In genomic region chr14:7994271-7994767, GRCm38 (mm10) we compare ENCODE assay signal across 9 mouse cellular contexts. TPM values are rescaled to one million over a fixed set of nuclear protein-coding genes. Genes with fewer than 3 reads are reported as not detected.
A peak's percentile ranks its signal among the peaks of the same experiment; 100 is the strongest.
DNase-seq lines count a peak whose midpoint lies in the region; ATAC-seq and TF ChIP-seq lines count a peak whose summit lies in the region.
"Had no signal": no experiment of that assay in that cellular context is flagged by ENCODE, and none has a peak within 500 bp of the region (broad histone marks: within the 10 kb centered on the region; RNA-seq: fewer than 3 reads in every experiment).

Dnase1l3 (minus strand) TSS chr14:7994573.

- H3K4me3 ChIP-seq in hindbrain, embryonic 13.5 days, result no peak within 1 kb of the TSS
- no peak within 1 kb of the TSS for H3K4me3 ChIP-seq in hindbrain, embryonic 14.5 days (replicated peaks; ENCODE audit: low read length)
- no peak within 1 kb of the TSS for H3K4me3 ChIP-seq in lung, adult 2 months (replicated peaks; ENCODE audit: extremely low read depth, low read depth, low read length)
- H3K4me3 ChIP-seq: heart, embryonic 13.5 days had no signal

- no peaks in the 10 kb centered on the region for H3K9me3 ChIP-seq in hindbrain, embryonic 13.5 days
- H3K9me3 ChIP-seq in hindbrain, embryonic 14.5 days (ENCODE audit: control insufficient read depth, low read length), result no peaks in the 10 kb centered on the region
- H3K9me3 ChIP-seq: heart, embryonic 13.5 days had no signal

- peak; percentile 57 for TF ChIP-seq CTCF in lung, adult 2 months (IDR thresholded peaks at IDR 0.05; ENCODE audit: insufficient read depth, low read length)

- ATAC-seq in hindbrain, embryonic 13.5 days (ENCODE audit: low FRiP score), result 0 out of 2 replicates have a peak, but pooled peaks have one; percentile 18
- no peak for ATAC-seq in hindbrain, embryonic 14.5 days (ENCODE audit: low FRiP score)
- peak; percentile 5 for ATAC-seq in inflammation-experienced regulatory T-cells, adult 6 months

- H3K27me3 ChIP-seq in hindbrain, embryonic 13.5 days, result peaks cover 13% of the 10 kb centered on the region
- H3K27me3 ChIP-seq in hindbrain, embryonic 14.5 days (ENCODE audit: control insufficient read depth, insufficient read depth, low read length), result peaks cover 7% of the 10 kb centered on the region; the same call in 1 of the 2 replicates

- peaks cover 6% of the 10 kb centered on the region for H3K4me1 ChIP-seq in hindbrain, embryonic 13.5 days (replicated peaks)
- H3K4me1 ChIP-seq in hindbrain, embryonic 14.5 days (replicated peaks; ENCODE audit: control insufficient read depth, insufficient read depth, low read length), result no peaks in the 10 kb centered on the region
- H3K4me1 ChIP-seq in lung, adult 2 months (ENCODE audit: control insufficient read depth, insufficient read depth, low read length), result no peaks in the 10 kb centered on the region
- H3K4me1 ChIP-seq: heart, embryonic 13.5 days had no signal

- H3K4me2 ChIP-seq in hindbrain, embryonic 13.5 days, result no peak within 1 kb of the TSS
- H3K4me2 ChIP-seq in hindbrain, embryonic 14.5 days (replicated peaks), result no peak within 1 kb of the TSS
- H3K4me2 ChIP-seq: heart, embryonic 13.5 days had no signal

- no peak for DNase-seq in hindbrain, embryonic 14.5 days (ENCODE audit: low spot score)
- DNase-seq in 416B (ENCODE audit: low read depth) (peak; percentile 76), R1 (ENCODE audit: low read depth, low spot score) (peak; percentile 23)
- peak; percentile 33 for DNase-seq in lung, adult 2 months
- DNase-seq in testis, postnatal 10 days (ENCODE audit: low spot score), result peak; percentile 72
- no peak for DNase-seq in right cerebral cortex, postnatal 36 days (ENCODE audit: low spot score in 2 of 2)

- no peak within 1 kb of the TSS for H3K9ac ChIP-seq in hindbrain, embryonic 13.5 days
- no peak within 1 kb of the TSS for H3K9ac ChIP-seq in hindbrain, embryonic 14.5 days
- H3K9ac ChIP-seq: heart, embryonic 13.5 days had no signal

- H3K36me3 ChIP-seq in hindbrain, embryonic 13.5 days, result no peaks in the 10 kb centered on the region
- H3K36me3 ChIP-seq in hindbrain, embryonic 14.5 days (replicated peaks; ENCODE audit: control insufficient read depth, insufficient read depth), result no peaks in the 10 kb centered on the region
- H3K36me3 ChIP-seq: heart, embryonic 13.5 days had no signal

- TF ChIP-seq POLR2A in lung, adult 2 months (IDR thresholded peaks at IDR 0.05; ENCODE audit: borderline replicate concordance, extremely low read depth, low read depth, low read length), result no peak

- H3K27ac ChIP-seq in hindbrain, embryonic 13.5 days, result no peak within 1 kb of the TSS
- H3K27ac ChIP-seq in hindbrain, embryonic 14.5 days, result no peak within 1 kb of the TSS
- H3K27ac ChIP-seq: heart, embryonic 13.5 days had no signal

- WGBS in hindbrain, embryonic 13.5 days, result 74% methylated on average over 8 of the region's 8 CpGs
- 70% methylated on average over 8 of the region's 8 CpGs for WGBS in hindbrain, embryonic 14.5 days
- WGBS in lung, adult 2 months, result 40% methylated on average over 8 of the region's 8 CpGs

RNA-seq across cellular contexts. Expression of gene Dnase1l3, which starts in this region (rescaled TPM):
- 0.04 and 0.10 TPM in 2 replicates for polyA plus RNA-seq in hindbrain, embryonic 13.5 days (2015; fragmentation: Nextera tagmentation; extraction: Ambion mirVana)
- 0.09 TPM in 1 of 2 replicates, not detected in the other for polyA plus RNA-seq in hindbrain, embryonic 14.5 days (2014; fragmentation: Nextera tagmentation; extraction: Ambion mirVana)
- 10 to 100 TPM in 1 of 3 experiments, 1 to 10 TPM in 2; 3.2 to 23.9 (median 7.7) TPM for polyA plus RNA-seq in inflammation-experienced regulatory T-cells, adult 6 months (2017; shearing (Covaris generic))
- 1.5 and 1.9 TPM in 2 replicates for polyA plus RNA-seq in lung, adult 2 months (2012; rRNA removed)

Comparison
In these comparisons a context has a peak if more than half of its experiments do, and no peak if none do; other contexts are left out.
1. Peak in ATAC-seq in hindbrain, embryonic 13.5 days; RNA of the gene not detected or under 1 TPM.
2. DNase-seq: peak in 416B (single experiment), R1 (single experiment), lung, adult 2 months (single experiment) and testis, postnatal 10 days (single experiment); none in hindbrain, embryonic 14.5 days (single experiment) and right cerebral cortex, postnatal 36 days (0 of 2).